Mouse (Mus musculus) limb, embryonic 14.5 days (tissue): ENCODE results near the gene Arhgef28. TPM values are rescaled to one million over a fixed set of nuclear protein-coding genes. Genes with fewer than 3 reads are reported as not detected.

Source experiments
- ATAC-seq: fragments of 200-750 bp; cut with Nextera tagmentation; 2 replicates; pipeline ENCODE4 v1.8.0; 2017; ENCODE audit warnings: low read depth, moderate number of reproducible peaks, moderate TSS enrichment; ENCODE audit not compliant: low FRiP score
- DNase-seq: peaks from one replicate; pipeline ENCODE4 v3.0.0-alpha.2; 2015; ENCODE audit warnings: low spot score
- H3K27ac ChIP-seq: fragments of 300-500 bp; sonication (generic); replicated peaks from 2 replicates; pipeline ENCODE4 v1.5.1; 2014; ENCODE audit warnings: low read depth, mild to moderate bottlenecking, low read length, moderate library complexity, mixed read lengths
- H3K27me3 ChIP-seq: fragments of 300-500 bp; sonication (generic); 2 replicates; pipeline ENCODE4 v1.6.1; 2014; ENCODE audit warnings: low read length, mixed read lengths; ENCODE audit not compliant: control insufficient read depth, insufficient read depth
- H3K36me3 ChIP-seq: fragments of 300-500 bp; sonication (generic); 2 replicates; pipeline ENCODE4 v1.6.1; 2014; ENCODE audit warnings: mild to moderate bottlenecking, low read length, moderate library complexity, mixed read lengths; ENCODE audit not compliant: control insufficient read depth, insufficient read depth
- H3K4me1 ChIP-seq: fragments of 300-500 bp; sonication (generic); 2 replicates; pipeline ENCODE4 v1.6.1; 2014; ENCODE audit warnings: antibody characterized with exemption, low read length, mixed read lengths; ENCODE audit not compliant: control insufficient read depth, insufficient read depth
- H3K4me2 ChIP-seq: fragments of 300-500 bp; sonication (generic); replicated peaks from 2 replicates; pipeline ENCODE4 v1.6.1; 2014; ENCODE audit warnings: low read depth, mild to moderate bottlenecking, low read length, moderate library complexity; ENCODE audit not compliant: severe bottlenecking
- H3K4me3 ChIP-seq: fragments of 300-500 bp; sonication (generic); replicated peaks from 2 replicates; pipeline ENCODE4 v1.5.1; 2014; ENCODE audit warnings: low read length
- H3K9ac ChIP-seq: fragments of 300-500 bp; sonication (generic); 2 replicates; pipeline ENCODE4 v1.6.1; 2014; ENCODE audit warnings: mild to moderate bottlenecking, low read depth, low read length, moderate library complexity; ENCODE audit not compliant: severe bottlenecking
- H3K9me3 ChIP-seq: fragments of 300-500 bp; sonication (generic); 2 replicates; pipeline ENCODE4 v1.6.1; 2016; ENCODE audit warnings: low read length; ENCODE audit not compliant: control insufficient read depth
- POLR2A ChIP-seq: fragments of 200-500 bp; IDR thresholded peaks from 2 replicates; pipeline ENCODE4 v1.8.0; 2012; ENCODE audit warnings: inconsistent platforms, mild to moderate bottlenecking, moderate library complexity, borderline replicate concordance; ENCODE audit not compliant: insufficient read depth, insufficient read length; ENCODE audit errors: extremely low read depth
- WGBS: fragments of 180-500 bp; shearing (Covaris S2); extraction: QIAGEN DNeasy Blood & Tissue Kit; methylation state at CpG from one replicate; pipeline ENCODE4 v1.1.7; 2014; 5-methylcytosine and 5-hydroxymethylcytosine counted together
- polyA plus RNA-seq, 2 experiments: library from polyadenylated mRNA; depleted of rRNA in 1 of 2; stranded (reverse) in 1 of 2; unstranded in 1 of 2; fragments of >200 nt; fragmentation: Nextera tagmentation in 1 of 2; extraction: Ambion mirVana in 1 of 2; gene quantifications; 2 replicates each; pipeline versions ENCODE4 v1.2.1 to v1.2.3; 2012 to 2014

Gene Arhgef28
- polyA plus RNA-seq, 2 experiments, result 8.1 to 12.9 TPM

- H3K36me3 ChIP-seq, result no peaks in the 10 kb centered on the region
- DNase-seq, result no peak
- H3K9ac ChIP-seq, result no peak overlapping the region
- H3K27me3 ChIP-seq, result no peaks in the 10 kb centered on the region
- no peaks in the 10 kb centered on the region for H3K9me3 ChIP-seq
- 70% methylated on average over 4 of the region's 4 CpGs for WGBS
- H3K4me1 ChIP-seq, result 0 out of 2 replicates have a peak, but pooled peaks cover 3% of the 10 kb centered on the region
- no peak for ATAC-seq
- no peak for TF ChIP-seq POLR2A
- no peak overlapping the region for H3K4me3 ChIP-seq
- no peak overlapping the region for H3K27ac ChIP-seq
- no peak overlapping the region for H3K4me2 ChIP-seq
These were observed 87.9 kb downstream of the Arhgef28 start for GRCm38 (mm10) chr13:98118291-98118690.

- 0 out of 2 replicates have a peak, but pooled peaks cover 3% of the 10 kb centered on the region for H3K4me1 ChIP-seq
- H3K27me3 ChIP-seq, result no peaks in the 10 kb centered on the region
- 63% methylated on average over 7 of the region's 7 CpGs for WGBS
- H3K27ac ChIP-seq, result no peak overlapping the region
- H3K9me3 ChIP-seq, result no peaks in the 10 kb centered on the region
- ATAC-seq (no peak), DNase-seq (no peak)
- H3K4me2 ChIP-seq, result no peak overlapping the region
- no peak overlapping the region for H3K9ac ChIP-seq
- no peak for TF ChIP-seq POLR2A
- no peak overlapping the region for H3K4me3 ChIP-seq
- H3K36me3 ChIP-seq, result no peaks in the 10 kb centered on the region
These were observed 88.5 kb downstream of the Arhgef28 start for GRCm38 (mm10) chr13:98117566-98118254.

GRCm38 (mm10) chr13:98115650-98116049 is 90.6 kb downstream of the Arhgef28 start:
- Histone ChIP-seq H3K4me3 (no peak overlapping the region), H3K9ac (no peak overlapping the region), H3K4me1 (0 out of 2 replicates have a peak, but pooled peaks cover 3% of the 10 kb centered on the region), H3K9me3 (no peaks in the 10 kb centered on the region), H3K27me3 (no peaks in the 10 kb centered on the region), H3K36me3 (no peaks in the 10 kb centered on the region), H3K4me2 (no peak overlapping the region), H3K27ac (no peak overlapping the region)
- no peak for ATAC-seq
- no peak for TF ChIP-seq POLR2A
- 70% methylated on average over 6 of the region's 6 CpGs for WGBS
- DNase-seq, result no peak

- no peak for ATAC-seq
- no peak for TF ChIP-seq POLR2A
These were observed 91.2 kb downstream of the Arhgef28 start for GRCm38 (mm10) chr13:98115051-98115450.

GRCm38 (mm10) chr13:98112812-98113503 is 93.3 kb downstream of the Arhgef28 start:
- ATAC-seq, result no peak
- 37% methylated on average over 7 of the region's 7 CpGs for WGBS
- no peak overlapping the region for H3K4me2 ChIP-seq

More at GRCm38 (mm10) chr13:98115051-98115450, 91.2 kb downstream of the Arhgef28 start:
- no peaks in the 10 kb centered on the region for H3K27me3 ChIP-seq
- no peak overlapping the region for H3K27ac ChIP-seq
- 0 out of 2 replicates have a peak, but pooled peaks cover 3% of the 10 kb centered on the region for H3K4me1 ChIP-seq
- H3K4me3 ChIP-seq, result no peak overlapping the region
- H3K9ac ChIP-seq, result no peak overlapping the region
- H3K9me3 ChIP-seq, result no peaks in the 10 kb centered on the region
- H3K36me3 ChIP-seq, result no peaks in the 10 kb centered on the region
- no peak overlapping the region for H3K4me2 ChIP-seq
- 75% methylated on average over 4 of the region's 4 CpGs for WGBS
- no peak for DNase-seq

More at GRCm38 (mm10) chr13:98112812-98113503, 93.3 kb downstream of the Arhgef28 start:
- Histone ChIP-seq H3K36me3 (no peaks in the 10 kb centered on the region), H3K9ac (no peak overlapping the region), H3K4me1 (0 out of 2 replicates have a peak, but pooled peaks cover 3% of the 10 kb centered on the region), H3K27me3 (no peaks in the 10 kb centered on the region), H3K27ac (no peak overlapping the region), H3K4me3 (no peak overlapping the region), H3K9me3 (no peaks in the 10 kb centered on the region)
- no peak for TF ChIP-seq POLR2A
- DNase-seq, result no peak
